Mouse (Mus musculus) ES-E14 (cell line): ENCODE results near the gene Gm20489. TPM values are rescaled to one million over a fixed set of nuclear protein-coding genes. Genes with fewer than 3 reads are reported as not detected.

ENCODE experiments used
- DNase-seq: peaks from one replicate; pipeline ENCODE4 v3.0.0-alpha.2; 2013; ENCODE audit warnings: low read depth, low spot score
- H3K27ac ChIP-seq: 2 replicates; pipeline ENCODE4 v1.5.1; 2012; ENCODE audit warnings: low read depth, mild to moderate bottlenecking, low read length, moderate library complexity, mixed read lengths; ENCODE audit not compliant: poor library complexity, insufficient read depth, severe bottlenecking
- H3K36me3 ChIP-seq: 2 replicates; pipeline ENCODE4 v1.6.1; 2012; ENCODE audit warnings: mild to moderate bottlenecking, low read length, moderate library complexity, mixed read lengths; ENCODE audit not compliant: control insufficient read depth, poor library complexity, insufficient read depth, severe bottlenecking
- H3K4me1 ChIP-seq, 2 experiments: fragments of 150-350 bp in 1 of 2; sonication (generic) in 1 of 2; 2 replicates each; pipeline ENCODE4 v1.6.1; 2012; ENCODE audit warnings: low read length in 2 of 2, mild to moderate bottlenecking in 1 of 2, mixed read lengths in 1 of 2; ENCODE audit not compliant: control insufficient read depth in 2 of 2, insufficient read depth in 2 of 2, poor library complexity in 1 of 2
- H3K4me3 ChIP-seq, 2 experiments: fragments of 150-350 bp in 1 of 2; sonication (generic) in 1 of 2; 2 replicates each; pipeline ENCODE4 v1.5.1; 2012; ENCODE audit warnings: low read length in 2 of 2, low read depth in 1 of 2, mild to moderate bottlenecking in 1 of 2, mixed read lengths in 1 of 2; ENCODE audit not compliant: insufficient read depth in 1 of 2, poor library complexity in 1 of 2, severe bottlenecking in 1 of 2
- H3K9ac ChIP-seq: 2 replicates; pipeline ENCODE4 v1.6.1; 2012; ENCODE audit warnings: low read depth, mild to moderate bottlenecking, low read length, mixed read lengths; ENCODE audit not compliant: poor library complexity, insufficient read depth, severe bottlenecking
- H3K9me3 ChIP-seq: fragments of 150-350 bp; sonication (generic); 2 replicates; pipeline ENCODE4 v1.6.1; 2012; ENCODE audit warnings: low read depth, mild to moderate bottlenecking, low read length; ENCODE audit not compliant: control insufficient read depth, insufficient read depth
- CHD2 ChIP-seq: IDR thresholded peaks from 2 replicates; pipeline ENCODE4 v1.6.1; 2014; ENCODE audit warnings: mild to moderate bottlenecking, low read depth, low read length, inconsistent platforms
- HCFC1 ChIP-seq: IDR thresholded peaks from 2 replicates; pipeline ENCODE4 v1.6.1; 2012; ENCODE audit warnings: low read length, inconsistent platforms, borderline replicate concordance; ENCODE audit not compliant: insufficient read depth
- MAFK ChIP-seq: IDR thresholded peaks from 2 replicates; pipeline ENCODE4 v1.6.1; 2014; ENCODE audit warnings: mild to moderate bottlenecking, low read depth, low read length, inconsistent platforms; ENCODE audit not compliant: insufficient read depth
- ZC3H11A ChIP-seq: IDR thresholded peaks from 2 replicates; pipeline ENCODE4 v1.6.1; 2012; ENCODE audit warnings: low read depth, mild to moderate bottlenecking, inconsistent platforms, low read length, borderline replicate concordance
- ZNF384 ChIP-seq: IDR thresholded peaks from 2 replicates; pipeline ENCODE4 v1.6.1; 2012; ENCODE audit warnings: low read depth, low read length, inconsistent platforms
- in situ Hi-C, 2 experiments: fragments of 600-800 bp; cut with MboI; formaldehyde crosslinking; loops; one replicate each; pipeline ENCODE4 v1.15.1; 2025; ENCODE audit warnings: low sequenced_read_pairs in 2 of 2, inconsistent platforms in 1 of 2; ENCODE audit not compliant: unreplicated experiment in 2 of 2
- total RNA-seq: library from RNA; depleted of rRNA; stranded (reverse); fragments of 300-350 nt; gene quantifications from 2 replicates; pipeline ENCODE4 v1.2.3, GENCODE M21; 2012

Gene Gm20489
- total RNA-seq, 1 experiment: not detected

- Histone ChIP-seq H3K27ac (no peak overlapping the region), H3K9me3 (no peaks in the 10 kb centered on the region), H3K9ac (no peak overlapping the region), H3K36me3 (peaks cover 6% of the 10 kb centered on the region), H3K4me3 (no peak overlapping the region), H3K4me1 (peaks cover 0 to 17% of the 10 kb centered on the region in 2 experiments; a peak in 1 of 4 replicates)
- in situ Hi-C loops: no loop called here
- DNase-seq: no peak
- no peak for TF ChIP-seq ZNF384
- TF ChIP-seq HCFC1: no peak
Measured at GRCm38 (mm10) chrX:101301654-101302053, 32.8 kb upstream of the Gm20489 start.

GRCm38 (mm10) chrX:101300427-101301030, 31.7 kb upstream of the Gm20489 start:
- H3K36me3 ChIP-seq: peaks cover 12% of the 10 kb centered on the region
- TF ChIP-seq ZC3H11A (no peak), MAFK (no peak), ZNF384 (no peak), CHD2 (no peak), HCFC1 (no peak)
- H3K9ac ChIP-seq: no peak overlapping the region; the same call in 1 of the 2 replicates
- H3K27ac ChIP-seq: no peak overlapping the region
- no peak for DNase-seq
- peak overlapping the region in 1 of 2 experiments; percentile 25; a peak in 1 of 4 replicates for H3K4me3 ChIP-seq
- in situ Hi-C loops: no loop called here
- H3K4me1 ChIP-seq: peaks cover 0 to 17% of the 10 kb centered on the region in 2 experiments; a peak in 1 of 4 replicates
- no peaks in the 10 kb centered on the region for H3K9me3 ChIP-seq

GRCm38 (mm10) chrX:101299473-101300426, 30.9 kb upstream of the Gm20489 start:
- no peak overlapping the region for H3K27ac ChIP-seq

GRCm38 (mm10) chrX:101299055-101299454, 30.2 kb upstream of the Gm20489 start, which contains the start of gene Nlgn3:
TSS of gene Nlgn3 (plus strand) at chrX:101299168.
- in situ Hi-C loops: no loop called here
- no peaks in the 10 kb centered on the region for H3K9me3 ChIP-seq
- no peak for DNase-seq
- H3K27ac ChIP-seq: no peak within 1 kb of the TSS
- peak within 1 kb of the TSS; percentile 10 to 25; a peak in 2 of 4 replicates for H3K4me3 ChIP-seq
- H3K36me3 ChIP-seq: peaks cover 12% of the 10 kb centered on the region
- H3K9ac ChIP-seq: 0 out of 2 replicates have a peak within 1 kb of the TSS, but pooled peaks have one; percentile 28
- H3K4me1 ChIP-seq: peaks cover 0 to 17% of the 10 kb centered on the region in 2 experiments; a peak in 1 of 4 replicates
- TF ChIP-seq CHD2: no peak
- TF ChIP-seq ZC3H11A: no peak
- no peak for TF ChIP-seq HCFC1
- no peak for TF ChIP-seq MAFK
- no peak for TF ChIP-seq ZNF384

More at GRCm38 (mm10) chrX:101299473-101300426, 30.9 kb upstream of the Gm20489 start:
- Histone ChIP-seq H3K4me3 (peak overlapping the region; percentile 10 to 25; a peak in 2 of 4 replicates), H3K9me3 (no peaks in the 10 kb centered on the region), H3K4me1 (peaks cover 0 to 17% of the 10 kb centered on the region in 2 experiments; a peak in 1 of 4 replicates), H3K9ac (peak overlapping the region; percentile 28; the same call in 1 of the 2 replicates), H3K36me3 (peaks cover 12% of the 10 kb centered on the region)
- in situ Hi-C loops: no loop called here
- no peak for TF ChIP-seq ZC3H11A
- no peak for TF ChIP-seq MAFK
- TF ChIP-seq ZNF384: no peak
- TF ChIP-seq CHD2: no peak
- no peak for TF ChIP-seq HCFC1
- DNase-seq: no peak
